Mouse (Mus musculus) thymus, adult 2 months (tissue): Measurements from ENCODE around the gene Abcd1. TPM values are rescaled to one million over a fixed set of nuclear protein-coding genes. Genes with fewer than 3 reads are reported as not detected.

Experiments
- DNase-seq: peaks from one replicate; pipeline ENCODE4 v3.0.0; 2021
- H3K27ac ChIP-seq: fragments of 200-500 bp; 2 replicates; pipeline ENCODE4 v1.5.1; 2012; ENCODE audit warnings: low read length, control low read depth; ENCODE audit not compliant: control insufficient read depth, insufficient read depth
- H3K27me3 ChIP-seq: fragments of 200-500 bp; 2 replicates; pipeline ENCODE4 v1.6.1; 2012; ENCODE audit warnings: mild to moderate bottlenecking, low read length, moderate library complexity, mixed read lengths; ENCODE audit not compliant: control insufficient read depth, insufficient read depth
- H3K36me3 ChIP-seq: fragments of 200-500 bp; 2 replicates; pipeline ENCODE4 v1.6.1; 2012; ENCODE audit warnings: mild to moderate bottlenecking, low read length, moderate library complexity; ENCODE audit not compliant: control insufficient read depth, insufficient read depth
- H3K4me1 ChIP-seq: fragments of 200-500 bp; replicated peaks from 2 replicates; pipeline ENCODE4 v1.6.1; 2012; ENCODE audit warnings: low read length; ENCODE audit not compliant: control insufficient read depth, insufficient read depth
- H3K4me3 ChIP-seq: fragments of 200-500 bp; 2 replicates; pipeline ENCODE4 v1.5.1; 2012; ENCODE audit warnings: mild to moderate bottlenecking, low read length, control low read depth, moderate library complexity; ENCODE audit not compliant: control insufficient read depth, insufficient read depth
- CTCF ChIP-seq: fragments of 200-500 bp; IDR thresholded peaks from 2 replicates; pipeline ENCODE4 v1.5.1; 2012; ENCODE audit warnings: mild to moderate bottlenecking, control low read depth, low read length, moderate library complexity, borderline replicate concordance; ENCODE audit not compliant: control insufficient read depth, poor library complexity, insufficient read depth; ENCODE audit errors: extremely low read depth
- POLR2A ChIP-seq: fragments of 200-500 bp; IDR thresholded peaks from 2 replicates; pipeline ENCODE4 v1.6.1; 2012; ENCODE audit warnings: mild to moderate bottlenecking, low read length, control low read depth, moderate library complexity; ENCODE audit not compliant: control insufficient read depth, poor library complexity, insufficient read depth; ENCODE audit errors: extremely low read depth
- WGBS: fragments of 180-500 bp; shearing (Covaris S2); methylation state at CpG from one replicate; pipeline ENCODE4 v1.1.7; 2018; 5-methylcytosine and 5-hydroxymethylcytosine counted together
- polyA plus RNA-seq: library from polyadenylated mRNA; depleted of rRNA; stranded (reverse); fragments of >200 nt; gene quantifications from 2 replicates; pipeline ENCODE4 v1.2.3, GENCODE M21; 2012; rRNA removed

Abcd1 gene
- polyA plus RNA-seq, 1 experiment, result 73.8 TPM

GRCm38 (mm10) chrX:73785666-73786065 lies 69.3 kb downstream of the Abcd1 start:
- peaks cover 22% of the 10 kb centered on the region for H3K36me3 ChIP-seq
- DNase-seq, result no peak
- TF ChIP-seq POLR2A (no peak), CTCF (no peak)
- no peak overlapping the region for H3K27ac ChIP-seq
- H3K4me1 ChIP-seq, result peaks cover 13% of the 10 kb centered on the region; the same call in 1 of the 2 replicates
- no peaks in the 10 kb centered on the region for H3K27me3 ChIP-seq
- H3K4me3 ChIP-seq, result peak overlapping the region; percentile 92; the same call in 1 of the 2 replicates

GRCm38 (mm10) chrX:73786364-73787224 lies 70.2 kb downstream of the Abcd1 start, which contains the start of the genes Idh3g and Ssr4:
Gene Idh3g, minus strand, starts transcription at chrX:73786897.
Gene Ssr4, plus strand, starts transcription at chrX:73787028.
- TF ChIP-seq CTCF (no peak), POLR2A (peak; percentile 37; the same call in 1 of the 2 replicates)
- Histone ChIP-seq H3K27ac (peak within 1 kb of the TSS; percentile 74), H3K4me1 (peaks cover 13% of the 10 kb centered on the region; the same call in 1 of the 2 replicates), H3K27me3 (no peaks in the 10 kb centered on the region), H3K36me3 (peaks cover 18% of the 10 kb centered on the region), H3K4me3 (peak within 1 kb of the TSS; percentile 92)
- WGBS, result 0% methylated on average over 50 of the region's 52 CpGs
- DNase-seq, result peak; percentile 90

- H3K27me3 ChIP-seq, result no peaks in the 10 kb centered on the region
- no peak for DNase-seq
- peaks cover 13% of the 10 kb centered on the region for H3K36me3 ChIP-seq
- TF ChIP-seq CTCF (no peak), POLR2A (no peak)
- WGBS, result under 1% methylated on average over 21 of the region's 22 CpGs
- peak overlapping the region; percentile 92 for H3K4me3 ChIP-seq
- H3K27ac ChIP-seq, result peak overlapping the region; percentile 50
- H3K4me1 ChIP-seq, result peaks cover 13% of the 10 kb centered on the region; the same call in 1 of the 2 replicates
These were observed 70.8 kb downstream of the Abcd1 start for GRCm38 (mm10) chrX:73787225-73787558.

Other genes with a start within 250 kb of the Abcd1 start
- gene Bgn, start 233.0 kb upstream of the Abcd1 start, polyA plus RNA-seq, result 83.6 and 91.6 TPM in 2 replicates
- gene Atp2b3, start 213.5 kb upstream of the Abcd1 start, polyA plus RNA-seq, result 0.05 and 0.06 TPM in 2 replicates
- 1.1 and 1.2 TPM in 2 replicates for gene Dusp9, start 77.2 kb upstream of the Abcd1 start, polyA plus RNA-seq
- 6.4 and 6.9 TPM in 2 replicates for gene Pnck, start 56.5 kb upstream of the Abcd1 start, polyA plus RNA-seq
- gene Slc6a8, start 43.4 kb upstream of the Abcd1 start, polyA plus RNA-seq, result 38.1 and 44.5 TPM in 2 replicates
- 45.8 and 54.4 TPM in 2 replicates for gene Bcap31, start 422 bp upstream of the Abcd1 start, polyA plus RNA-seq
- gene Plxnb3, start 40.5 kb downstream of the Abcd1 start, polyA plus RNA-seq, result 0.46 and 0.86 TPM in 2 replicates
- 4.9 and 5.4 TPM in 2 replicates for gene Srpk3, start 57.8 kb downstream of the Abcd1 start, polyA plus RNA-seq
- gene Idh3g, start 70.3 kb downstream of the Abcd1 start, polyA plus RNA-seq, result 327 and 378 TPM in 2 replicates
- gene Ssr4, start 70.4 kb downstream of the Abcd1 start, polyA plus RNA-seq, result 189 and 216 TPM in 2 replicates
- 6.2 and 7.3 TPM in 2 replicates for gene Pdzd4, start 108.4 kb downstream of the Abcd1 start, polyA plus RNA-seq
- gene Avpr2, start 175.5 kb downstream of the Abcd1 start, polyA plus RNA-seq, result 0.06 and 0.26 TPM in 2 replicates
- gene L1cam, start 179.5 kb downstream of the Abcd1 start, polyA plus RNA-seq, result 7.1 and 7.5 TPM in 2 replicates
- gene Arhgap4, start 205.3 kb downstream of the Abcd1 start, polyA plus RNA-seq, result 574 and 583 TPM in 2 replicates
- gene Naa10, start 205.3 kb downstream of the Abcd1 start, polyA plus RNA-seq, result 82.0 and 102 TPM in 2 replicates
- 13.7 and 16.1 TPM in 2 replicates for gene Renbp, start 214.3 kb downstream of the Abcd1 start, polyA plus RNA-seq
- 193 and 271 TPM in 2 replicates for gene Hcfc1, start 249.8 kb downstream of the Abcd1 start, polyA plus RNA-seq